Mouse (Mus musculus) forebrain, embryonic 10.5 days (tissue): ENCODE measurements around the gene Klf1. TPM values are rescaled to one million over a fixed set of nuclear protein-coding genes. Genes with fewer than 3 reads are reported as not detected.
"Not testable (repeated sequence)": the region's sequence is repeated elsewhere in the genome, so short reads cannot be mapped to it uniquely, and the experiment has no call there.

Source experiments
- DNase-seq: peaks from one replicate; pipeline ENCODE4 v3.0.0-alpha.2; 2017; ENCODE audit warnings: low spot score; ENCODE audit errors: extremely low spot score
- H3K27ac ChIP-seq: fragments of 300-500 bp; sonication (generic); 2 replicates; pipeline ENCODE4 v1.5.1; 2016; ENCODE audit warnings: mild to moderate bottlenecking
- H3K27me3 ChIP-seq: fragments of 300-500 bp; sonication (generic); 2 replicates; pipeline ENCODE4 v1.6.1; 2016; ENCODE audit warnings: mild to moderate bottlenecking; ENCODE audit not compliant: poor library complexity, severe bottlenecking
- H3K36me3 ChIP-seq: fragments of 300-500 bp; sonication (generic); replicated peaks from 2 replicates; pipeline ENCODE4 v1.6.1; 2016; ENCODE audit warnings: mild to moderate bottlenecking, moderate library complexity
- H3K4me1 ChIP-seq: fragments of 300-500 bp; sonication (generic); 2 replicates; pipeline ENCODE4 v1.6.1; 2016
- H3K4me3 ChIP-seq: fragments of 300-500 bp; sonication (generic); 2 replicates; pipeline ENCODE4 v1.5.1; 2016; ENCODE audit warnings: mild to moderate bottlenecking, moderate library complexity
- H3K9me3 ChIP-seq: fragments of 300-500 bp; sonication (generic); 2 replicates; pipeline ENCODE4 v1.6.1; 2016; ENCODE audit warnings: mild to moderate bottlenecking, moderate library complexity
- WGBS: fragments of 180-500 bp; shearing (Covaris S2); methylation state at CpG from one replicate; pipeline ENCODE4 v1.1.7; 2016; 5-methylcytosine and 5-hydroxymethylcytosine counted together
- polyA plus RNA-seq: library from polyadenylated mRNA; unstranded; fragments of >200 nt; fragmentation: Nextera tagmentation; extraction: Ambion mirVana; gene quantifications from 2 replicates; pipeline ENCODE4 v1.2.1, GENCODE M21; 2016

The Klf1 gene
- polyA plus RNA-seq, 1 experiment from 2014 or later, result 24.3 TPM

DNA sequence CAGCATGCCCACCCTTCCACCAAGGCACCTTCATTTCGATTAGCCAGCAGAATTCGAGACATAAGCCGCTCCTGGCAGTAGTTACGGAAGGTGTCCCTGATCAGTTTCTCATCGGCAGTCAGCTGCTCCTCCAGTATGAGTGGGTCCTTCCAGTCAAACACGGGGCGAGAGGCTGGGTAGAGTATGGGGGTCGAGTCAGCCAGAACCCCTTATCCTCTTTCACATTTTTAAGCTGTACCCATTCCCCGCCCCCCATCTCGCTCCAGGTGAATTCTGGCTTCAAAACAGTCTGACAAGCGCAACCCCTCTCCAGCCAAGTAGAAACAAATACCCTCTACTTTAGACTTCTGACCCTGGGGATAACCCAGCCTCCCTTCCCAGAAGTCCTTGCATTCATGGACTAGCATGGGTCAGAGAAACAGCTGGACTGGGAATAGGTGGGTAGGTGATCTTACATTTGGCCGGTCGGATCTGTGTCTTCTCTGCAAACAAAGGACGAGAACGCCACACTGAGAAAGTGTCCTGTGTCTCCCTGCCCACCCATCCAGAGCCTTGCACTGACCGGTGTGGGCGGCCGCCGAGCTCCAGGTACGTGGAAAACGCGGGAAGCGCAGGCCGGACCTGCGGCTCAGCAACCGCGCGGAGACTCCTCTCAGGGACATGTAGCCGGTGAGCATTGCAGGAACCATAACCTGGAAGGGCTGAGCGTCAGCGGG lies 8.6 kb upstream of the Klf1 start:
- no peaks in the 10 kb centered on the region for H3K27me3 ChIP-seq
- H3K27ac ChIP-seq, result peak overlapping the region; percentile 86
- DNase-seq, result no peak
- H3K4me1 ChIP-seq, result peaks cover 26% of the 10 kb centered on the region
- WGBS, result 13% methylated on average over 31 of the region's 31 CpGs
- H3K4me3 ChIP-seq, result peak overlapping the region; percentile 84
- no peaks in the 10 kb centered on the region for H3K9me3 ChIP-seq
- peaks cover 38% of the 10 kb centered on the region for H3K36me3 ChIP-seq

DNA sequence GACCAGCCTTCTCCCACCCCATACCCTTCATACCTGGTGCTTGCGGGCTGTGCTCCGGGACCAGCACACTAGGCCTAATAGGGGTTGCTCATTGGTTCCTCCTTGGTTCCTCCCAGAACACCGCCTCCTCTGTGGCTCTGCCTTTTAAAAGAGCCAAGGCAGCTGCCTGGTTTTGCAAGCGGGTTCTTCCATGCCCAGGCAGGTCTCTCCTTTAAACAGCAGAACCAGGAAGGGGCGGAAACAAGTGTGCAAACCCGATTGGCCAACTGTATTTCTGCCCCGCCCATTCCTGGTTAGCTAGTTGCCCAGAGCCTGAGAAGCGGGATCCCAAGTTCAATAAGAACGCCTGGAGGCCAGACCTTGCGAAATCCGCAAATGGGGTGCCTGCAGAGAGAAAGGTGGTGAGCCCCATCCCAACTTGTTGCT lies 8.0 kb upstream of the Klf1 start, which contains the start of gene Gcdh:
Gene Gcdh (minus strand): TSS at position 213 of the 426 bp plus-strand sequence.
- H3K27ac ChIP-seq, result peak within 1 kb of the TSS; percentile 86
- 0% methylated on average over 11 of the region's 11 CpGs for WGBS
- no peaks in the 10 kb centered on the region for H3K27me3 ChIP-seq
- H3K4me3 ChIP-seq, result peak within 1 kb of the TSS; percentile 84
- peak; percentile 89 for DNase-seq
- H3K4me1 ChIP-seq, result peaks cover 26% of the 10 kb centered on the region
- H3K9me3 ChIP-seq, result no peaks in the 10 kb centered on the region
- peaks cover 32% of the 10 kb centered on the region for H3K36me3 ChIP-seq

GRCm38 (mm10) chr8:84895963-84896362 lies 5.8 kb upstream of the Klf1 start:
- DNase-seq, result no peak
- H3K4me1 ChIP-seq, result peaks cover 26% of the 10 kb centered on the region
- no peaks in the 10 kb centered on the region for H3K9me3 ChIP-seq
- peaks cover 14% of the 10 kb centered on the region for H3K36me3 ChIP-seq
- WGBS, result 92% methylated on average over 5 of the region's 5 CpGs
- H3K27me3 ChIP-seq, result peaks cover 13% of the 10 kb centered on the region
- no peak overlapping the region for H3K27ac ChIP-seq
- no peak overlapping the region for H3K4me3 ChIP-seq

DNA sequence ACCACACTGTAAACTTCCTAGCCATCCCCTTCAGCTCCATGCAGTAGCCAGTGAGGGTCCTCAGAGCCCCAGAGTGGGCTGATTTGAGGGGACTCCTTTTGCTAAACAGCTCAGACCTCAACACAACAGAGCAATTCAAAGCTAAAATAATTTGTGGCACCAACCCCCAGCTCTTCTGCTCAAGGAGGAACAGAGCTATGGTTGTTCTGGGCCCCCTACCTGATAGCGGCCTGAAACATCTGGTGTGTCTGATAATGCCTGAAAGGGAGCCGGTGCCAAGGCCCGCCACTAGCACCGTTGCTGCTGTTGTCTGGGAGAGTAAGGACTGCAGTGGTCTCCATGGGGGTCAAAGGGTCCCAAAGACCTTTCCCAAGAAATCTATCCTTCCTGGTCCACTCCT lies 657 bp upstream of the Klf1 start:
- Histone ChIP-seq H3K9me3 (no peaks in the 10 kb centered on the region), H3K27ac (peak overlapping the region; percentile 58), H3K27me3 (peaks cover 52% of the 10 kb centered on the region), H3K36me3 (no peaks in the 10 kb centered on the region), H3K4me3 (peak overlapping the region; percentile 2; the same call in 1 of the 2 replicates), H3K4me1 (peaks cover 21% of the 10 kb centered on the region)
- WGBS, result 74% methylated on average over 4 of the region's 4 CpGs
- DNase-seq, result no peak

- Histone ChIP-seq H3K4me1 (peaks cover 21% of the 10 kb centered on the region), H3K36me3 (no peaks in the 10 kb centered on the region), H3K27ac (peak overlapping the region; percentile 90), H3K9me3 (no peaks in the 10 kb centered on the region), H3K4me3 (peak overlapping the region; percentile 69), H3K27me3 (peaks cover 52% of the 10 kb centered on the region)
- peak; percentile 42 for DNase-seq
- WGBS, result 3% methylated on average over 24 of the region's 24 CpGs
Observed at GRCm38 (mm10) chr8:84902367-84902919, 715 bp downstream of the Klf1 start.

- no peaks in the 10 kb centered on the region for H3K9me3 ChIP-seq
- H3K27ac ChIP-seq, result peak overlapping the region; percentile 90
- H3K4me3 ChIP-seq, result peak overlapping the region; percentile 69
- peaks cover 52% of the 10 kb centered on the region for H3K27me3 ChIP-seq
- no peaks in the 10 kb centered on the region for H3K36me3 ChIP-seq
- DNase-seq, result peak; percentile 90
- H3K4me1 ChIP-seq, result peaks cover 22% of the 10 kb centered on the region
- under 1% methylated on average over 68 of the region's 68 CpGs for WGBS
Observed at GRCm38 (mm10) chr8:84902920-84903661, 1.4 kb downstream of the Klf1 start.

DNA sequence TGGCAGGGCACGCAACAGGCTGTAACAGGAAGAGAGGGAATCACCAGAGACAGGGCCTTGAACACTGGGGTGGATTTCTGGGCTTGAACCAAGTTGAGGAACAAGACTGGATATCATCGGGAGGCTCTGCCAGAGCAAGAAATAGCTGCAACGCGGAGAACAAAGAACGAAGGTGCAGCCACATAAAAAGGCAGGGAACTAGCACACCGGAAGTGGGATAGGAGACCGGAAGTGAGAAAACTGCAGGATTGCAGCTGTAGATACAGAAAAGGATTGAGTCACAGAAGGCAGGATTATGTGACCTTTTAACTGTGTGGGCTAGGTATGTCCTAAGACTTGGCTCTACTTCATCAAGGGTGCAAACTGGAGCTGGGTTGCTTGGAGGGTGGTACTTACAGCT lies 2.6 kb downstream of the Klf1 start:
- no peak overlapping the region for H3K27ac ChIP-seq
- 91% methylated on average over 7 of the region's 7 CpGs for WGBS
- DNase-seq, result no peak
- no peak overlapping the region for H3K4me3 ChIP-seq
- peaks cover 32% of the 10 kb centered on the region for H3K4me1 ChIP-seq
- H3K9me3 ChIP-seq, result no peaks in the 10 kb centered on the region
- peaks cover 61% of the 10 kb centered on the region for H3K27me3 ChIP-seq
- no peaks in the 10 kb centered on the region for H3K36me3 ChIP-seq

DNA sequence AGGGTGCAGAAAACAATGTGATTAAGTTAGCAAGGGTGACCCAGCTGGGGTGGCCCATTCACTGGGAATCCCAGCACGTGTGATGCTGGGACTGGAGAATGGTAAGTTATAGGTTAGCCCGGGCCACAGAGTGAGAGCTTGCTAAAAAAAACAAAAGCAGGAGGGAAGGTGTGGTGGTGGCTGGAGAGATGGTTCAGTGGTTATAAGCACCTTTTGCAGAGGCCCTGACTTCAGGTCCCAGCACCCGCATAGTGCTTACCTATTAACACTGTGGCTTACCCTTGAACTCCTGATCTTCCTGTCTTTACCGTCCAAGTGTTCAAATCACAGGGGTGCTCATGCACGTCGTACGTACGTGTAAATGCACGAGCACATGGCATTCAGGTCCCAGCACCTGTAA lies 5.3 kb downstream of the Klf1 start:
- H3K27ac ChIP-seq, result no peak overlapping the region
- WGBS, result 95% methylated on average over 9 of the region's 9 CpGs
- no peak for DNase-seq
- H3K27me3 ChIP-seq, result peaks cover 64% of the 10 kb centered on the region
- H3K36me3 ChIP-seq, result peaks cover 5% of the 10 kb centered on the region
- peaks cover 35% of the 10 kb centered on the region for H3K4me1 ChIP-seq
- no peak overlapping the region for H3K4me3 ChIP-seq
- no peaks in the 10 kb centered on the region for H3K9me3 ChIP-seq

DNA sequence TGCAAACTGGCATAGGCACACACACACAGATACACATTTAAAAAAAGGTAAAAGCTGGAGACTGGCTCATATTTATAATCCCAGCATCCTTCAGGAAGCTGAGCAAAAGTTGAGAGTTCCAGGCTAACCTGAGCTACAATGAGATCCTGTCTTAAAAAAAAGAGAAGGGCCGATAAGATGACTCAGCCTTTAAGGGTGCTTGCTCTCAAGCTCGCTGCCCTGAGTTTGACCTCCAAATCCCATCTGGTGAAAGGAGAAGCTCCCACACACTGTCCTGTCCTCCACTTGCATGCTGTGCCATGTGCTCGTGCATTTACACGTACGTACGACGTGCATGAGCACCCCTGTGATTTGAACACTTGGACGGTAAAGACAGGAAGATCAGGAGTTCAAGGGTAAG lies 5.8 kb downstream of the Klf1 start:
- 81% methylated on average over 8 of the region's 8 CpGs for WGBS
- no peak for DNase-seq
- no peak overlapping the region for H3K27ac ChIP-seq
- H3K9me3 ChIP-seq, result no peaks in the 10 kb centered on the region
- H3K4me3 ChIP-seq, result no peak overlapping the region
- H3K4me1 ChIP-seq, result peaks cover 34% of the 10 kb centered on the region
- H3K27me3 ChIP-seq, result peaks cover 64% of the 10 kb centered on the region
- peaks cover 5% of the 10 kb centered on the region for H3K36me3 ChIP-seq

DNA sequence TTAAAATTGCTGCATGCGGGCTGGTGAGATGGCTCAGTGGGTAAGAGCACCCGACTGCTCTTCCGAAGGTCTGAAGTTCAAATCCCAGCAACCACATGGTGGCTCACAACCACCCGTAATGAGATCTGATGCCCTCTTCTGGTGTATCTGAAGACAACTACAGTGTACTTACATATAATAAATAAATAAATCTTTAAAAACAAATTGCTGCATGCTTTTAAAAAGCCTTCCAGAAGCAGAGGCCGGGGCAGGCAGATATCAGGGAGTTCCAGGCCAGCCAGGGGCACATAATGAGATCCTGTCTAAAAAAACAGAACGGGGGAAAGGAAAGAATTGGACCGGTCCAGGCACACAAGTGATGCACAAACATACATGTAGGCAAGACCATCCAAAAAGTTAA lies 6.3 kb downstream of the Klf1 start:
- not testable (repeated sequence) for DNase-seq, H3K9me3 ChIP-seq, H3K36me3 ChIP-seq
- WGBS, result 28% methylated on average over 7 of the region's 7 CpGs
- H3K27ac ChIP-seq, result peak overlapping the region; percentile 82; the same call in 1 of the 2 replicates
- peaks cover 65% of the 10 kb centered on the region for H3K27me3 ChIP-seq
- H3K4me3 ChIP-seq, result peak overlapping the region; percentile 59
- H3K4me1 ChIP-seq, result peaks cover 34% of the 10 kb centered on the region

DNA sequence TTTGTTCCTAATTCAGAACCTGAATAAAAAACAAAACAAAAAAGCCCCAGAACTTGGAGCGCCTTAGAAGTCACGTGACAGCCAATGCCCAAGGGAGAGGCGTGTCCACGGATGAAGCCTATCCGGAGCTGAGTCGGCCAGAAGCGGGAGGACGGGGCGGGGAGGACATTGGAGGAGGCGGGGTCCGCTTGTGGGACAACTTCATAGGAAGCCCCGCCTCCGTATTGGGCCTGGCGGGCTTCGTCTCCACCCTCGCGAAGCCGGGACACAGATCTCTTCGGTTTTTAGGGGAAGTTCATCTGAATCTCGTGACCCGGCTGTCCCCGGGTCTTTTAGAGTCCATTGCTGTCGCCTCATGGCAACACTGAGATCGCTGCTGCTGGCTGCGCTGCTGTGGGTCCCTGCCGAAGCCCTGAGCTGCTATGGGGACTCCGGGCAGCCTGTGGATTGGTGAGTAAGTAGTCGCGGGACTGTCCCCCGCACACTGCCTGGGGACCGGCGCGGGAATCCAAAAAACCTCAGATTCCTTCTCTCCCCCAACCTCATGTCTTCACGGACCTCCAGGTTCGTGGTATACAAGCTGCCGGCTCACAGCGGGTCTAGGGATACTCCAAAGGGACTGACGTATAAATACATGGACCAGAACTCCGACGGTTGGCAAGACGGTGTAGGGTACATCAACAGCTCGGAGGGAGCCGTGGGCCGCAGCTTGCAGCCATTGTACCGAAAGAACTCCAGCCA lies 6.9 kb downstream of the Klf1 start, which contains the start of gene Dnase2a:
Gene Dnase2a (plus strand): TSS at position 140 of the 741 bp plus-strand sequence.
- peaks cover 69% of the 10 kb centered on the region for H3K27me3 ChIP-seq
- H3K27ac ChIP-seq, result peak within 1 kb of the TSS; percentile 82
- 2% methylated on average over 45 of the region's 45 CpGs for WGBS
- no peaks in the 10 kb centered on the region for H3K9me3 ChIP-seq
- peak; percentile 95 for DNase-seq
- H3K36me3 ChIP-seq, result peaks cover 5% of the 10 kb centered on the region
- peaks cover 34% of the 10 kb centered on the region for H3K4me1 ChIP-seq
- H3K4me3 ChIP-seq, result peak within 1 kb of the TSS; percentile 59

DNA sequence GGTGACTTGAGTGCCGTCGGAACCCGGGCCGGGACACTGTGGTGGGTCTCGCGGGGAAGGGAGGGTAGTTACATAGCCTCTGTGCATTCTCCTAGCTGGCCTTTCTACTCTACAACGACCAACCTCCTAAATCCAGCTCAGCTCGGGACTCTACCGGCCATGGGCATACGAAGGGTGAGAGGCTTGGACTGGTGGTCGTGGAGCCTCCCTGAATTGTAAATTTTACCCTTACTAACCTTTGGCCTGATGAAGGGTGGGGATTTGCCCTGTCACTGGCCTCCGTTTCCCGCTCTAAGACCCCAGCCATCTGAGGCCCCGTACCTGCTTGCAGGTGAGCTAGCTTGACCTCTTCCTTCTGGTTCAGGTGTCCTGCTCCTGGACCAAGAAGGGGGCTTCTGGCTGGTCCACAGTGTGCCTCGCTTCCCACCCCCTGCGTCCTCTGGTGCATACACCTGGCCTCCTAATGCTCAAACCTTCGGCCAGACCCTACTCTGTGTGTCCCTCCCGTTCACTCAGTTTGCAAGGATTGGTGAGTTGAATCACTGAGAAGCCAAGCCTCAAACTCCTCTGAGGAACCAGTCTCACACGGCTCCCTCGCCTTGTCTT lies 7.5 kb downstream of the Klf1 start:
- Histone ChIP-seq H3K4me1 (peaks cover 35% of the 10 kb centered on the region), H3K4me3 (peak overlapping the region; percentile 59), H3K36me3 (peaks cover 5% of the 10 kb centered on the region), H3K27ac (peak overlapping the region; percentile 82), H3K9me3 (peaks cover 4% of the 10 kb centered on the region; the same call in 1 of the 2 replicates), H3K27me3 (peaks cover 71% of the 10 kb centered on the region)
- no peak for DNase-seq
- WGBS, result 51% methylated on average over 20 of the region's 20 CpGs
